Mouse (Mus musculus): ENCODE measurements around the gene Zfp770. TPM values are rescaled to one million over a fixed set of nuclear protein-coding genes. Genes with fewer than 3 reads are reported as not detected.
A peak's percentile ranks its signal among the peaks of the same experiment; 100 is the strongest.

The Zfp770 gene
- 2.8 and 3.1 TPM in 2 replicates for polyA plus RNA-seq (2015; fragmentation: Nextera tagmentation; extraction: Ambion mirVana)

GRCm38 (mm10) chr2:114200932-114201559 lies at the start of gene Zfp770:
Gene Zfp770, minus strand, starts transcription at chr2:114201469.
- Histone ChIP-seq H3K9ac (ENCODE audit: low read length) (peak within 1 kb of the TSS; percentile 99), H3K27me3 (ENCODE audit: control insufficient read depth, insufficient read depth, low read length) (no peaks in the 10 kb centered on the region), H3K36me3 (ENCODE audit: control insufficient read depth, insufficient read depth) (peaks cover 11% of the 10 kb centered on the region), H3K4me2 (ENCODE audit: low read depth, low read length) (peak within 1 kb of the TSS; percentile 86), H3K27ac (ENCODE audit: low read length) (peak within 1 kb of the TSS; percentile 89), H3K9me3 (replicated peaks; ENCODE audit: control insufficient read depth, low read length) (no peaks in the 10 kb centered on the region), H3K4me1 (ENCODE audit: control insufficient read depth, insufficient read depth, low read length) (peaks cover 12% of the 10 kb centered on the region), H3K4me3 (ENCODE audit: low read length) (peak within 1 kb of the TSS; percentile 94)
- ATAC-seq (replicated peaks; ENCODE audit: extremely low read depth, insufficient read depth, low FRiP score), result peak; percentile 93
- 1% methylated on average over 36 of the region's 36 CpGs for WGBS

- ATAC-seq (replicated peaks; ENCODE audit: extremely low read depth, insufficient read depth, low FRiP score), result no peak
- Histone ChIP-seq H3K27me3 (ENCODE audit: control insufficient read depth, insufficient read depth, low read length) (no peaks in the 10 kb centered on the region), H3K27ac (ENCODE audit: low read length) (no peak overlapping the region), H3K9me3 (replicated peaks; ENCODE audit: control insufficient read depth, low read length) (no peaks in the 10 kb centered on the region), H3K9ac (ENCODE audit: low read length) (no peak overlapping the region), H3K4me3 (ENCODE audit: low read length) (no peak overlapping the region), H3K36me3 (ENCODE audit: control insufficient read depth, insufficient read depth) (no peaks in the 10 kb centered on the region), H3K4me1 (ENCODE audit: control insufficient read depth, insufficient read depth, low read length) (peaks cover 13% of the 10 kb centered on the region), H3K4me2 (ENCODE audit: low read depth, low read length) (peak overlapping the region; percentile 46)
- WGBS, result 19% methylated on average over 6 of the region's 6 CpGs
Measured at GRCm38 (mm10) chr2:114249440-114249839, 48.2 kb upstream of the Zfp770 start.

GRCm38 (mm10) chr2:114237639-114238038 lies 36.4 kb upstream of the Zfp770 start:
- Histone ChIP-seq H3K9ac (ENCODE audit: low read length) (no peak overlapping the region), H3K27ac (ENCODE audit: low read length) (no peak overlapping the region), H3K4me3 (ENCODE audit: low read length) (no peak overlapping the region), H3K27me3 (ENCODE audit: control insufficient read depth, insufficient read depth, low read length) (no peaks in the 10 kb centered on the region), H3K36me3 (ENCODE audit: control insufficient read depth, insufficient read depth) (no peaks in the 10 kb centered on the region), H3K4me2 (ENCODE audit: low read depth, low read length) (no peak overlapping the region), H3K4me1 (ENCODE audit: control insufficient read depth, insufficient read depth, low read length) (no peaks in the 10 kb centered on the region), H3K9me3 (replicated peaks; ENCODE audit: control insufficient read depth, low read length) (no peaks in the 10 kb centered on the region)
- 10% methylated on average over 4 of the region's 4 CpGs for WGBS
- ATAC-seq (replicated peaks; ENCODE audit: extremely low read depth, insufficient read depth, low FRiP score), result no peak

- Histone ChIP-seq H3K27me3 (ENCODE audit: control insufficient read depth, insufficient read depth, low read length) (no peaks in the 10 kb centered on the region), H3K9ac (ENCODE audit: low read length) (no peak overlapping the region), H3K4me2 (ENCODE audit: low read depth, low read length) (no peak overlapping the region), H3K27ac (ENCODE audit: low read length) (no peak overlapping the region), H3K4me1 (ENCODE audit: control insufficient read depth, insufficient read depth, low read length) (no peaks in the 10 kb centered on the region), H3K4me3 (ENCODE audit: low read length) (no peak overlapping the region), H3K9me3 (replicated peaks; ENCODE audit: control insufficient read depth, low read length) (no peaks in the 10 kb centered on the region), H3K36me3 (ENCODE audit: control insufficient read depth, insufficient read depth) (no peaks in the 10 kb centered on the region)
- no peak for ATAC-seq (replicated peaks; ENCODE audit: extremely low read depth, insufficient read depth, low FRiP score)
- WGBS, result 69% methylated on average over 1 of the region's 1 CpGs
Measured at GRCm38 (mm10) chr2:114236566-114236965, 35.3 kb upstream of the Zfp770 start.

- ATAC-seq (replicated peaks; ENCODE audit: extremely low read depth, insufficient read depth, low FRiP score), result no peak
- H3K4me2 ChIP-seq (ENCODE audit: low read depth, low read length), result no peak overlapping the region
- no peak overlapping the region for H3K4me3 ChIP-seq (ENCODE audit: low read length)
- WGBS, result 75% methylated on average over 3 of the region's 3 CpGs
- no peak overlapping the region for H3K9ac ChIP-seq (ENCODE audit: low read length)
- H3K36me3 ChIP-seq (ENCODE audit: control insufficient read depth, insufficient read depth), result no peaks in the 10 kb centered on the region
- H3K9me3 ChIP-seq (replicated peaks; ENCODE audit: control insufficient read depth, low read length), result no peaks in the 10 kb centered on the region
- H3K27ac ChIP-seq (ENCODE audit: low read length), result no peak overlapping the region
- no peaks in the 10 kb centered on the region for H3K4me1 ChIP-seq (ENCODE audit: control insufficient read depth, insufficient read depth, low read length)
- no peaks in the 10 kb centered on the region for H3K27me3 ChIP-seq (ENCODE audit: control insufficient read depth, insufficient read depth, low read length)
Measured at GRCm38 (mm10) chr2:114235584-114235983, 34.3 kb upstream of the Zfp770 start.

GRCm38 (mm10) chr2:114231248-114231647 lies 30.0 kb upstream of the Zfp770 start:
- no peaks in the 10 kb centered on the region for H3K4me1 ChIP-seq (ENCODE audit: control insufficient read depth, insufficient read depth, low read length)
- H3K4me2 ChIP-seq (ENCODE audit: low read depth, low read length), result no peak overlapping the region
- H3K9ac ChIP-seq (ENCODE audit: low read length), result no peak overlapping the region
- H3K27me3 ChIP-seq (ENCODE audit: control insufficient read depth, insufficient read depth, low read length), result no peaks in the 10 kb centered on the region
- ATAC-seq (replicated peaks; ENCODE audit: extremely low read depth, insufficient read depth, low FRiP score), result no peak
- no peak overlapping the region for H3K27ac ChIP-seq (ENCODE audit: low read length)
- H3K4me3 ChIP-seq (ENCODE audit: low read length), result no peak overlapping the region
- no peaks in the 10 kb centered on the region for H3K9me3 ChIP-seq (replicated peaks; ENCODE audit: control insufficient read depth, low read length)
- no peaks in the 10 kb centered on the region for H3K36me3 ChIP-seq (ENCODE audit: control insufficient read depth, insufficient read depth)
- whole genome bisulfite sequencing, result 61% methylated on average over 2 of the region's 2 CpGs

- no peaks in the 10 kb centered on the region for H3K27me3 ChIP-seq (ENCODE audit: control insufficient read depth, insufficient read depth, low read length)
- no peak overlapping the region for H3K4me3 ChIP-seq (ENCODE audit: low read length)
- no peak overlapping the region for H3K4me2 ChIP-seq (ENCODE audit: low read depth, low read length)
- H3K9ac ChIP-seq (ENCODE audit: low read length), result no peak overlapping the region
- H3K9me3 ChIP-seq (replicated peaks; ENCODE audit: control insufficient read depth, low read length), result no peaks in the 10 kb centered on the region
- no peak overlapping the region for H3K27ac ChIP-seq (ENCODE audit: low read length)
- H3K4me1 ChIP-seq (ENCODE audit: control insufficient read depth, insufficient read depth, low read length), result no peaks in the 10 kb centered on the region
- no peaks in the 10 kb centered on the region for H3K36me3 ChIP-seq (ENCODE audit: control insufficient read depth, insufficient read depth)
- no peak for ATAC-seq (replicated peaks; ENCODE audit: extremely low read depth, insufficient read depth, low FRiP score)
- WGBS, result 77% methylated on average over 2 of the region's 2 CpGs
Measured at GRCm38 (mm10) chr2:114228672-114229071, 27.4 kb upstream of the Zfp770 start.

- WGBS, result 56% methylated on average over 6 of the region's 6 CpGs
- Histone ChIP-seq H3K9ac (ENCODE audit: low read length) (no peak overlapping the region), H3K27me3 (ENCODE audit: control insufficient read depth, insufficient read depth, low read length) (no peaks in the 10 kb centered on the region), H3K4me2 (ENCODE audit: low read depth, low read length) (no peak overlapping the region), H3K27ac (ENCODE audit: low read length) (no peak overlapping the region), H3K9me3 (replicated peaks; ENCODE audit: control insufficient read depth, low read length) (no peaks in the 10 kb centered on the region), H3K4me3 (ENCODE audit: low read length) (no peak overlapping the region), H3K36me3 (ENCODE audit: control insufficient read depth, insufficient read depth) (no peaks in the 10 kb centered on the region), H3K4me1 (ENCODE audit: control insufficient read depth, insufficient read depth, low read length) (peaks cover 6% of the 10 kb centered on the region)
- no peak for ATAC-seq (replicated peaks; ENCODE audit: extremely low read depth, insufficient read depth, low FRiP score)
Measured at GRCm38 (mm10) chr2:114205036-114205435, 3.8 kb upstream of the Zfp770 start.

GRCm38 (mm10) chr2:114201574-114201973 lies 305 bp upstream of the Zfp770 start:
- peak overlapping the region; percentile 86 for H3K4me2 ChIP-seq (ENCODE audit: low read depth, low read length)
- no peaks in the 10 kb centered on the region for H3K9me3 ChIP-seq (replicated peaks; ENCODE audit: control insufficient read depth, low read length)
- 31% methylated on average over 4 of the region's 4 CpGs for WGBS
- ATAC-seq (replicated peaks; ENCODE audit: extremely low read depth, insufficient read depth, low FRiP score), result no peak
- H3K9ac ChIP-seq (ENCODE audit: low read length), result peak overlapping the region; percentile 99
- H3K36me3 ChIP-seq (ENCODE audit: control insufficient read depth, insufficient read depth), result peaks cover 6% of the 10 kb centered on the region
- H3K4me1 ChIP-seq (ENCODE audit: control insufficient read depth, insufficient read depth, low read length), result peaks cover 12% of the 10 kb centered on the region
- H3K27ac ChIP-seq (ENCODE audit: low read length), result no peak overlapping the region
- no peaks in the 10 kb centered on the region for H3K27me3 ChIP-seq (ENCODE audit: control insufficient read depth, insufficient read depth, low read length)
- H3K4me3 ChIP-seq (ENCODE audit: low read length), result peak overlapping the region; percentile 94

Measured in heart, embryonic 16.5 days (tissue).